Mouse (Mus musculus): ENCODE results near the gene Ucp3. TPM values are rescaled to one million over a fixed set of nuclear protein-coding genes. Genes with fewer than 3 reads are reported as not detected.

Gene Ucp3
- total RNA-seq, 1 experiment from 2014 or later = not detected

- ATAC-seq (replicated peaks; ENCODE audit: insufficient number of reproducible peaks, low FRiP score, low TSS enrichment, poor library complexity, severe bottlenecking) = no peak
These were observed 23.6 kb downstream of the Ucp3 start for GRCm38 (mm10) chr7:100496371-100496770.

- ATAC-seq (replicated peaks; ENCODE audit: insufficient number of reproducible peaks, low FRiP score, low TSS enrichment, poor library complexity, severe bottlenecking) = no peak
These were observed 24.0 kb downstream of the Ucp3 start for GRCm38 (mm10) chr7:100496791-100497190.

GRCm38 (mm10) chr7:100497402-100497801 lies 24.6 kb downstream of the Ucp3 start:
- ATAC-seq (replicated peaks; ENCODE audit: insufficient number of reproducible peaks, low FRiP score, low TSS enrichment, poor library complexity, severe bottlenecking) = no peak

- ATAC-seq (replicated peaks; ENCODE audit: insufficient number of reproducible peaks, low FRiP score, low TSS enrichment, poor library complexity, severe bottlenecking) = no peak
These were observed 25.2 kb downstream of the Ucp3 start for GRCm38 (mm10) chr7:100497982-100498381.

- ATAC-seq (replicated peaks; ENCODE audit: insufficient number of reproducible peaks, low FRiP score, low TSS enrichment, poor library complexity, severe bottlenecking) = no peak
These were observed 26.7 kb downstream of the Ucp3 start for GRCm38 (mm10) chr7:100499465-100499864.

GRCm38 (mm10) chr7:100500276-100500977 lies 27.6 kb downstream of the Ucp3 start:
- ATAC-seq (replicated peaks; ENCODE audit: insufficient number of reproducible peaks, low FRiP score, low TSS enrichment, poor library complexity, severe bottlenecking) = no peak

GRCm38 (mm10) chr7:100501027-100501843 lies 28.4 kb downstream of the Ucp3 start:
- no peak for ATAC-seq (replicated peaks; ENCODE audit: insufficient number of reproducible peaks, low FRiP score, low TSS enrichment, poor library complexity, severe bottlenecking)

GRCm38 (mm10) chr7:100501844-100502373 lies 29.1 kb downstream of the Ucp3 start:
- ATAC-seq (replicated peaks; ENCODE audit: insufficient number of reproducible peaks, low FRiP score, low TSS enrichment, poor library complexity, severe bottlenecking) = no peak

- ATAC-seq (replicated peaks; ENCODE audit: insufficient number of reproducible peaks, low FRiP score, low TSS enrichment, poor library complexity, severe bottlenecking) = 0 out of 2 replicates have a peak, but pooled peaks have one; percentile 4
These were observed 29.7 kb downstream of the Ucp3 start for GRCm38 (mm10) chr7:100502374-100502922.

- peak; percentile 20 for ATAC-seq (replicated peaks; ENCODE audit: insufficient number of reproducible peaks, low FRiP score, low TSS enrichment, poor library complexity, severe bottlenecking)
These were observed 30.3 kb downstream of the Ucp3 start for GRCm38 (mm10) chr7:100503076-100503475.

- ATAC-seq (replicated peaks; ENCODE audit: insufficient number of reproducible peaks, low FRiP score, low TSS enrichment, poor library complexity, severe bottlenecking) = no peak
These were observed 32.1 kb downstream of the Ucp3 start for GRCm38 (mm10) chr7:100504740-100505487.

- ATAC-seq (replicated peaks; ENCODE audit: insufficient number of reproducible peaks, low FRiP score, low TSS enrichment, poor library complexity, severe bottlenecking) = no peak
These were observed 33.7 kb downstream of the Ucp3 start for GRCm38 (mm10) chr7:100506494-100506893.

GRCm38 (mm10) chr7:100508670-100509069 lies 35.9 kb downstream of the Ucp3 start:
- ATAC-seq (replicated peaks; ENCODE audit: insufficient number of reproducible peaks, low FRiP score, low TSS enrichment, poor library complexity, severe bottlenecking) = peak; percentile 33; the same call in 1 of the 2 replicates

GRCm38 (mm10) chr7:100511602-100512001 lies 38.8 kb downstream of the Ucp3 start:
- ATAC-seq (replicated peaks; ENCODE audit: insufficient number of reproducible peaks, low FRiP score, low TSS enrichment, poor library complexity, severe bottlenecking) = no peak

GRCm38 (mm10) chr7:100514573-100514972 lies 41.8 kb downstream of the Ucp3 start, which contains the start of gene Dnajb13:
TSS of gene Dnajb13 (minus strand) at chr7:100514960.
- no peak for ATAC-seq (replicated peaks; ENCODE audit: insufficient number of reproducible peaks, low FRiP score, low TSS enrichment, poor library complexity, severe bottlenecking)

- no peak for ATAC-seq (replicated peaks; ENCODE audit: insufficient number of reproducible peaks, low FRiP score, low TSS enrichment, poor library complexity, severe bottlenecking)
These were observed 47.4 kb downstream of the Ucp3 start for GRCm38 (mm10) chr7:100520204-100520603.

GRCm38 (mm10) chr7:100520663-100521285 lies 48.0 kb downstream of the Ucp3 start:
- peak; percentile 96 for ATAC-seq (replicated peaks; ENCODE audit: insufficient number of reproducible peaks, low FRiP score, low TSS enrichment, poor library complexity, severe bottlenecking)

- no peak for ATAC-seq (replicated peaks; ENCODE audit: insufficient number of reproducible peaks, low FRiP score, low TSS enrichment, poor library complexity, severe bottlenecking)
These were observed 49.4 kb downstream of the Ucp3 start for GRCm38 (mm10) chr7:100522222-100522621.
